Mouse (Mus musculus): ENCODE results near the gene Lama4. TPM values are rescaled to one million over a fixed set of nuclear protein-coding genes. Genes with fewer than 3 reads are reported as not detected.

Gene Lama4
- polyA plus RNA-seq, 1 experiment from 2014 or later = 46.0 TPM

DNA sequence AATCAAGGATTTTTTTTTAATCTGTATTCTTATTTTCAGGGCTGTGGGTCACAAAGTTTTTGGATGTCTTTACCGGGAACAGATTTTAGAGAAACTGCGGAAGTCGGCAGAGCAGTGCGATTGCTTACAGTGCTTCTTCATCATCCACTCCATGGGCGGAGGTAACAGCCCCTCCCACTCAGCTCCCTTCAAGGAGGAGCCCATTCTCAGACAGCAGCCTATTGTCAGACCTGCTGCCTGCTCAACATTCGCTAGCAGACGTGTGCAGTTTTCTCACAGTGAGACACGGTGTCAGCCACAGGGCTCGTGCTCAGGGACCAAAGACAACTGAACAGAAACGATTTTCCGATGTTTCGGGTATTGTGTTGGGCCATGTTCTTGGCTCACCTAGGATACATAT is 176.9 kb downstream of the Lama4 start:
- ATAC-seq (replicated peaks; ENCODE audit: low FRiP score, low read depth) (no peak), DNase-seq (ENCODE audit: low spot score) (no peak)
- H3K4me3 ChIP-seq (replicated peaks; ENCODE audit: low read depth, low read length) = no peak overlapping the region
- WGBS = 91% methylated on average over 12 of the region's 12 CpGs
- no peak overlapping the region for H3K4me2 ChIP-seq (ENCODE audit: low read length)
- no peaks in the 10 kb centered on the region for H3K4me1 ChIP-seq (replicated peaks; ENCODE audit: insufficient read depth, low read length)
- no peak overlapping the region for H3K27ac ChIP-seq
- H3K27me3 ChIP-seq (ENCODE audit: insufficient read depth, low read length) = no peaks in the 10 kb centered on the region
- H3K9ac ChIP-seq (ENCODE audit: low read depth, low read length) = no peak overlapping the region
- H3K9me3 ChIP-seq (replicated peaks; ENCODE audit: low read length) = no peaks in the 10 kb centered on the region
- 0 out of 2 replicates have a peak, but pooled peaks cover 7% of the 10 kb centered on the region for H3K36me3 ChIP-seq (ENCODE audit: insufficient read depth, low read length)
- no peak for TF ChIP-seq CTCF (IDR thresholded peaks at IDR 0.05; ENCODE audit: low read depth)

DNA sequence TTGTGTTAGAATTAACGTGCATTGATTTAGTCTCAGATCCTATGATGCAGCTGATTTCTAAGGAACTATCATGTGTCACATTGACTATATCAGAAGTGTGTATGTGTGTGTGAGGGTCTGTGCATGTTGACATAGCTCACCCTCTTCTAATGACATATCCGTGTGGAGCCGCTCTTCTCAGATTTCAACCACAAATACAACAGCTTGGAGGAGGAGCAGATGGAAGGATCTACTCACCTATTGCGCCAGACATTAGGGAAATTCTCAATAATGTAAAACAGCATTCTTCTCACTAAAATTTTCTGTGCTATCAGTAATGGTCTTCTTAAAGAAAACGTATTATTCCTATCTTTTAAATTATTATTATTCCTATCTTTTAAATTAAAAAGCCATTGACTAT is 191.4 kb downstream of the Lama4 start:
- H3K4me2 ChIP-seq (ENCODE audit: low read length) = no peak overlapping the region
- no peaks in the 10 kb centered on the region for H3K36me3 ChIP-seq (ENCODE audit: insufficient read depth, low read length)
- 74% methylated on average over 5 of the region's 5 CpGs for WGBS
- DNase-seq (ENCODE audit: low spot score) = no peak
- no peak overlapping the region for H3K27ac ChIP-seq
- no peaks in the 10 kb centered on the region for H3K9me3 ChIP-seq (replicated peaks; ENCODE audit: low read length)
- H3K4me3 ChIP-seq (replicated peaks; ENCODE audit: low read depth, low read length) = no peak overlapping the region
- no peak for ATAC-seq (replicated peaks; ENCODE audit: low FRiP score, low read depth)
- H3K4me1 ChIP-seq (replicated peaks; ENCODE audit: insufficient read depth, low read length) = no peaks in the 10 kb centered on the region
- no peak overlapping the region for H3K9ac ChIP-seq (ENCODE audit: low read depth, low read length)
- no peaks in the 10 kb centered on the region for H3K27me3 ChIP-seq (ENCODE audit: insufficient read depth, low read length)
- TF ChIP-seq CTCF (IDR thresholded peaks at IDR 0.05; ENCODE audit: low read depth) = no peak

DNA sequence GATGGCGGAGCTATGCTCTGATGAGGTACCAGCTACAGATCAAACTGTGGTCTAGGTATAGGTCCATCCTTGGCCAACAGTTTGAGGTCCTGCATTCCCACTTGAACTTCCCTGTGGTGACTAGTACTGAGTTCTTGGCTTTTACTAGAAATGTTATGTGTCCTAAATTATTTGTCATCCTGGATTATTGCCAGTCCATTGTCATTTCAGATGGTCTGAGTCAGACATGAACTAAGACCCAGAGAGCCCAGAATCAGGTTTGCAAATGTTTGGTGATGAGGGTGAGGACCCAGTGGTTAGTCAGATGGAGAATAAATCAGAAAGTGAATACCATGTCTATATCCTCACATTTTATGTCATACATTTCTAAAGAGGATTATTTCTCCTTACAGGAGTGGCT is 192.0 kb downstream of the Lama4 start:
- 83% methylated on average over 1 of the region's 1 CpGs for WGBS
- no peaks in the 10 kb centered on the region for H3K36me3 ChIP-seq (ENCODE audit: insufficient read depth, low read length)

DNA sequence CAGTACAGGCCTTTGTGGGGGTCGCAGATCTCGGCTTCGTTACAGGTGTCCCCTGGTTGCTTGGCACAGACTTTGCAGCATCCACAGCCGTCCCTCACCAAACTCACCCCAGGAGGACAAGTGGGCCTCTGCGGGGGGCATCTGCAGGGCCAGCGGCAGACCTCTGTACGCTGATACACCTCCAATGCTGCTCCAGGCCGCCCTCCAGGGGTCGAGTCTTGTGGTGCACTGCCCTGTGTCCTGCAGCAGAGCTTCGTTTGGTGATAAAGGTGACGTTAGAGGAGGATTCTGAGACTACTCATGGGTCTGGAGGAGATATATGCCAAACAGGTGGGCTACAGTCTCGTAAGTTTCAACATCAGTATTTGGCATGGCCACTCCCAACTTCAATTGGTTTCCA is 193.0 kb downstream of the Lama4 start:
- no peak for TF ChIP-seq CTCF (IDR thresholded peaks at IDR 0.05; ENCODE audit: low read depth)
- Histone ChIP-seq H3K36me3 (ENCODE audit: insufficient read depth, low read length) (no peaks in the 10 kb centered on the region), H3K27me3 (ENCODE audit: insufficient read depth, low read length) (no peaks in the 10 kb centered on the region), H3K4me1 (replicated peaks; ENCODE audit: insufficient read depth, low read length) (peaks cover 2% of the 10 kb centered on the region; the same call in 1 of the 2 replicates), H3K4me3 (replicated peaks; ENCODE audit: low read depth, low read length) (no peak overlapping the region), H3K4me2 (ENCODE audit: low read length) (no peak overlapping the region), H3K27ac (no peak overlapping the region), H3K9ac (ENCODE audit: low read depth, low read length) (no peak overlapping the region), H3K9me3 (replicated peaks; ENCODE audit: low read length) (no peaks in the 10 kb centered on the region)
- 64% methylated on average over 12 of the region's 12 CpGs for WGBS
- ATAC-seq (replicated peaks; ENCODE audit: low FRiP score, low read depth) (no peak), DNase-seq (ENCODE audit: low spot score) (no peak)

More for the DNA sequence above, 192.0 kb downstream of the Lama4 start:
- H3K27me3 ChIP-seq (ENCODE audit: insufficient read depth, low read length) = no peaks in the 10 kb centered on the region
- no peak for TF ChIP-seq CTCF (IDR thresholded peaks at IDR 0.05; ENCODE audit: low read depth)
- no peak overlapping the region for H3K9ac ChIP-seq (ENCODE audit: low read depth, low read length)
- H3K27ac ChIP-seq = no peak overlapping the region
- no peak overlapping the region for H3K4me3 ChIP-seq (replicated peaks; ENCODE audit: low read depth, low read length)
- no peaks in the 10 kb centered on the region for H3K9me3 ChIP-seq (replicated peaks; ENCODE audit: low read length)
- no peak for DNase-seq (ENCODE audit: low spot score)
- H3K4me1 ChIP-seq (replicated peaks; ENCODE audit: insufficient read depth, low read length) = no peaks in the 10 kb centered on the region
- no peak overlapping the region for H3K4me2 ChIP-seq (ENCODE audit: low read length)
- no peak for ATAC-seq (replicated peaks; ENCODE audit: low FRiP score, low read depth)

Other genes with a start within 250 kb of the Lama4 start
- gene Rfpl4b, start 143.7 kb upstream of the Lama4 start, polyA plus RNA-seq (2015; fragmentation: Nextera tagmentation; extraction: Ambion mirVana) = not detected in 2 replicates
- 16.2 and 20.8 TPM in 2 replicates for gene Fam229b, start 168.4 kb downstream of the Lama4 start, polyA plus RNA-seq (2015; fragmentation: Nextera tagmentation; extraction: Ambion mirVana)
- 6.1 and 8.3 TPM in 2 replicates for gene Tube1, start 168.5 kb downstream of the Lama4 start, polyA plus RNA-seq (2015; fragmentation: Nextera tagmentation; extraction: Ambion mirVana)
- 0.16 and 0.20 TPM in 2 replicates for gene Ccn6, start 198.3 kb downstream of the Lama4 start, polyA plus RNA-seq (2015; fragmentation: Nextera tagmentation; extraction: Ambion mirVana)

Measured in kidney, postnatal 0 days (tissue).